Mouse (Mus musculus) left cerebral cortex, postnatal 4 days (tissue): Measurements from ENCODE around the gene Sh3bgr. TPM values are rescaled to one million over a fixed set of nuclear protein-coding genes. Genes with fewer than 3 reads are reported as not detected.

ENCODE experiments used
- total RNA-seq, 2 experiments: library from RNA; stranded (reverse); gene quantifications; 2 replicates each; pipeline ENCODE4 v1.2.3; 2021

Gene Sh3bgr
- total RNA-seq, 2 experiments from 2014 or later = 1.9 to 3.3 TPM

Other genes with a start within 250 kb of the Sh3bgr start
- 10 to 100 TPM; 26.5 to 32.2 TPM for gene Psmg1, start 209.5 kb upstream of the Sh3bgr start, total RNA-seq
- gene Brwd1, start 117.9 kb upstream of the Sh3bgr start, total RNA-seq = 100 to 1,000 TPM; 131 to 135 TPM
- 100 to 1,000 TPM; 102 to 103 TPM for gene Hmgn1, start 72.7 kb upstream of the Sh3bgr start, total RNA-seq
- gene Wrb, start 55.0 kb upstream of the Sh3bgr start, total RNA-seq = 100 to 1,000 TPM in 1 of 2 experiments, 10 to 100 TPM in 1; 93.0 to 117 TPM
- gene Lca5l, start 8.2 kb upstream of the Sh3bgr start, total RNA-seq = 1 to 10 TPM; 1.7 to 2.0 TPM
- gene B3galt5, start 35.4 kb downstream of the Sh3bgr start, total RNA-seq = 1 to 10 TPM; 3.3 to 4.5 TPM
- not detected for gene Itgb2l, start 243.2 kb downstream of the Sh3bgr start, total RNA-seq